Mouse (Mus musculus): Measurements from ENCODE around the gene Tuba1c.

GRCm38 (mm10) chr15:99025414-99025813 is 4.3 kb upstream of the Tuba1c start:
- TF ChIP-seq CTCF (IDR thresholded peaks at IDR 0.05; ENCODE audit: low read depth), result no peak
- TF ChIP-seq EP300 (optimal IDR thresholded peaks at IDR 0.05), result no peak
